Mouse (Mus musculus): ENCODE results near the gene Ube2u.

DNA sequence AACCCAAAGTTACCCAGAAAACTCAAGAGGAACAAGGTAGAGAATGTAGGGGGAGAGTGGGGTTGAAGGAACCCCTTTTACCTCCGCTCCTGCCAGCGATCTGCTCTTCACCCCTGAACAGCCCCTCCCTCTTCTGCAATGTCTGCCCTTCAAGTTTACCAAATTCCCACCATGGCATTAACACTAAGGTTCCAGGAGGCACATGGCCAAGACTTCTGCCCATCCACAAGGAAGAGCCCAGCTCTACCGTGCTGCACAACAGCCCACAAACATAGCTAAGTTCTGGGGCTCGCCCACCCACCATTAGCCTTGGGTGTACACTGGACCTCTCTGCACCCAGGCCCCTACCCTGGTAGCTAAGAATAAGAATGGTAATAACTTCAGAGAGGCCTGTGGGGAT lies 117.1 kb downstream of the Ube2u start:
- TF ChIP-seq POLR2A (IDR thresholded peaks at IDR 0.05; ENCODE audit: control insufficient read depth, extremely low read depth, insufficient read depth, low read length, poor library complexity), result no peak
- TF ChIP-seq CTCF (IDR thresholded peaks at IDR 0.05; ENCODE audit: borderline replicate concordance, control insufficient read depth, extremely low read depth, insufficient read depth, low read length, poor library complexity), result no peak
